Mouse (Mus musculus) right cerebral cortex, postnatal 4 days (tissue): ENCODE measurements at regions not wholly inside any gene's neighbourhood (a gene's known extent, or its start where the extent isn't known, plus 50 kb on each side); places are given as distances from the start of the nearest gene placed in this dataset.

ENCODE experiments used
- DNase-seq: peaks from one replicate; pipeline ENCODE4 v3.0.0-alpha.2; 2022

GRCm38 (mm10) chr15:49043035-49043434 is 4841.7 kb upstream of the Gm7489 start:
- DNase-seq, result no peak

GRCm38 (mm10) chr15:49065069-49065468 is 4819.6 kb upstream of the Gm7489 start:
- no peak for DNase-seq

GRCm38 (mm10) chr15:49065875-49066274 is 4818.8 kb upstream of the Gm7489 start:
- peak; percentile 13 for DNase-seq

- DNase-seq, result no peak
Observed at GRCm38 (mm10) chr15:49066367-49066766, 4818.3 kb upstream of the Gm7489 start.
